In genomic region chr1:182066527-182067465, GRCm38 (mm10) we compare ENCODE assay signal across 17 mouse cellular contexts. TPM values are rescaled to one million over a fixed set of nuclear protein-coding genes. Genes with fewer than 3 reads are reported as not detected.
DNase-seq lines count a peak whose midpoint lies in the region; ATAC-seq and TF ChIP-seq lines count a peak whose summit lies in the region.
"Had no signal": no experiment of that assay in that cellular context is flagged by ENCODE, and none has a peak within 500 bp of the region (broad histone marks: within the 10 kb centered on the region; RNA-seq: fewer than 3 reads in every experiment).

No protein-coding gene starts in this region.

- H3K9ac ChIP-seq in embryonic facial prominence, embryonic 14.5 days (ENCODE audit: low read depth, low read length) = no peak overlapping the region
- H3K9ac ChIP-seq in lung, embryonic 15.5 days = no peak overlapping the region
- H3K9ac ChIP-seq in ES-E14 (ENCODE audit: insufficient read depth, low read depth, low read length, poor library complexity, severe bottlenecking) = no peak overlapping the region
- no peak overlapping the region for H3K9ac ChIP-seq in hindbrain, embryonic 14.5 days
- H3K9ac ChIP-seq: forebrain, embryonic 15.5 days; hindbrain, embryonic 15.5 days had no signal

- H3K27ac ChIP-seq in embryonic facial prominence, embryonic 14.5 days (replicated peaks; ENCODE audit: low read depth, low read length) = no peak overlapping the region
- H3K27ac ChIP-seq in embryonic facial prominence, embryonic 10.5 days (replicated peaks) = no peak overlapping the region
- H3K27ac ChIP-seq in lung, embryonic 15.5 days = no peak overlapping the region
- H3K27ac ChIP-seq in ES-E14 (ENCODE audit: insufficient read depth, low read depth, low read length, poor library complexity, severe bottlenecking) = no peak overlapping the region
- H3K27ac ChIP-seq in hindbrain, embryonic 14.5 days = no peak overlapping the region
- H3K27ac ChIP-seq: forebrain, embryonic 15.5 days; heart, adult 2 months; hindbrain, embryonic 10.5 days; hindbrain, embryonic 15.5 days had no signal

- in situ Hi-C loops in ES-E14 (cut with MboI; ENCODE audit: low sequenced_read_pairs in 2 of 2, unreplicated experiment in 2 of 2) = no loop called here

- ATAC-seq in embryonic facial prominence, embryonic 14.5 days (ENCODE audit: low read depth) = no peak
- ATAC-seq in lung, embryonic 15.5 days (ENCODE audit: borderline replicate concordance, extremely low read depth, low FRiP score, low TSS enrichment) = peak; percentile 35; the same call in 1 of the 2 replicates
- no peak for ATAC-seq in hindbrain, embryonic 14.5 days (ENCODE audit: low FRiP score)
- ATAC-seq: forebrain, embryonic 15.5 days; intestine, embryonic 16.5 days had no signal

- WGBS in embryonic facial prominence, embryonic 14.5 days = 63% methylated on average over 9 of the region's 9 CpGs
- WGBS in embryonic facial prominence, embryonic 10.5 days = 75% methylated on average over 9 of the region's 9 CpGs
- 55% methylated on average over 9 of the region's 9 CpGs for WGBS in lung, embryonic 15.5 days
- 75% methylated on average over 9 of the region's 9 CpGs for WGBS in hindbrain, embryonic 14.5 days

- no peaks in the 10 kb centered on the region for H3K9me3 ChIP-seq in embryonic facial prominence, embryonic 14.5 days (ENCODE audit: control insufficient read depth, low read length)
- no peaks in the 10 kb centered on the region for H3K9me3 ChIP-seq in embryonic facial prominence, embryonic 10.5 days
- H3K9me3 ChIP-seq in lung, embryonic 15.5 days = no peaks in the 10 kb centered on the region
- no peaks in the 10 kb centered on the region for H3K9me3 ChIP-seq in ES-E14 (ENCODE audit: control insufficient read depth, insufficient read depth, low read depth, low read length)
- H3K9me3 ChIP-seq in hindbrain, embryonic 14.5 days (ENCODE audit: control insufficient read depth, low read length) = no peaks in the 10 kb centered on the region
- H3K9me3 ChIP-seq: forebrain, embryonic 15.5 days; hindbrain, embryonic 10.5 days; hindbrain, embryonic 15.5 days had no signal

- peak; percentile 66 for DNase-seq in embryonic facial prominence, embryonic 14.5 days (ENCODE audit: low spot score)
- no peak for DNase-seq in embryonic facial prominence, embryonic 10.5 days (ENCODE audit: low spot score)
- no peak for DNase-seq in lung, postnatal 10 days
- DNase-seq in 3T3-L1 (ENCODE audit: low read depth, low spot score) = peak; percentile 80
- no peak for DNase-seq in ES-E14 (ENCODE audit: low read depth, low spot score)
- no peak for DNase-seq in hindbrain, embryonic 14.5 days (ENCODE audit: low spot score)
- no peak for DNase-seq in frontal cortex, postnatal 10 days (ENCODE audit: low spot score in 2 of 2)
- DNase-seq: cerebellum, adult 2 months; cerebellum, postnatal 10 days; gastrocnemius, postnatal 10 days; heart, adult 2 months had no signal

- H3K27me3 ChIP-seq in embryonic facial prominence, embryonic 14.5 days (replicated peaks; ENCODE audit: control insufficient read depth, insufficient read depth, low read length) = no peaks in the 10 kb centered on the region
- no peaks in the 10 kb centered on the region for H3K27me3 ChIP-seq in embryonic facial prominence, embryonic 10.5 days (replicated peaks; ENCODE audit: low read depth, poor library complexity, severe bottlenecking)
- H3K27me3 ChIP-seq in lung, embryonic 15.5 days = no peaks in the 10 kb centered on the region; the same call in 1 of the 2 replicates
- H3K27me3 ChIP-seq in hindbrain, embryonic 14.5 days (ENCODE audit: control insufficient read depth, insufficient read depth, low read length) = no peaks in the 10 kb centered on the region
- H3K27me3 ChIP-seq: forebrain, embryonic 15.5 days; hindbrain, embryonic 15.5 days had no signal

- H3K4me2 ChIP-seq in embryonic facial prominence, embryonic 14.5 days (ENCODE audit: low read depth, low read length) = no peak overlapping the region
- no peak overlapping the region for H3K4me2 ChIP-seq in lung, embryonic 15.5 days
- no peak overlapping the region for H3K4me2 ChIP-seq in hindbrain, embryonic 14.5 days (replicated peaks)
- H3K4me2 ChIP-seq: forebrain, embryonic 15.5 days; heart, embryonic 11.5 days; hindbrain, embryonic 15.5 days had no signal

- H3K4me1 ChIP-seq in embryonic facial prominence, embryonic 14.5 days (ENCODE audit: control insufficient read depth, insufficient read depth, low read length) = no peaks in the 10 kb centered on the region
- H3K4me1 ChIP-seq in embryonic facial prominence, embryonic 10.5 days = peaks cover 7% of the 10 kb centered on the region; the same call in 1 of the 2 replicates
- no peaks in the 10 kb centered on the region for H3K4me1 ChIP-seq in lung, embryonic 15.5 days
- peaks cover 2 to 20% of the 10 kb centered on the region in 2 experiments; a peak in 3 of 4 replicates for H3K4me1 ChIP-seq in ES-E14 (ENCODE audit: control insufficient read depth in 2 of 2, insufficient read depth in 2 of 2, low read length in 2 of 2, poor library complexity in 1 of 2)
- H3K4me1 ChIP-seq in hindbrain, embryonic 14.5 days (replicated peaks; ENCODE audit: control insufficient read depth, insufficient read depth, low read length) = no peaks in the 10 kb centered on the region
- H3K4me1 ChIP-seq: forebrain, embryonic 15.5 days; hindbrain, embryonic 15.5 days had no signal

- H3K4me3 ChIP-seq in embryonic facial prominence, embryonic 14.5 days (ENCODE audit: low read depth, low read length) = no peak overlapping the region
- no peak overlapping the region for H3K4me3 ChIP-seq in embryonic facial prominence, embryonic 10.5 days
- no peak overlapping the region for H3K4me3 ChIP-seq in lung, embryonic 15.5 days
- no peak overlapping the region for H3K4me3 ChIP-seq in ES-E14 (ENCODE audit: insufficient read depth in 1 of 2, low read depth in 1 of 2, low read length in 2 of 2, poor library complexity in 1 of 2, severe bottlenecking in 1 of 2)
- no peak overlapping the region for H3K4me3 ChIP-seq in hindbrain, embryonic 14.5 days (replicated peaks; ENCODE audit: low read length)
- H3K4me3 ChIP-seq: forebrain, embryonic 15.5 days; heart, adult 2 months; hindbrain, embryonic 10.5 days; hindbrain, embryonic 15.5 days had no signal

- no peaks in the 10 kb centered on the region for H3K36me3 ChIP-seq in embryonic facial prominence, embryonic 14.5 days (ENCODE audit: control insufficient read depth, insufficient read depth, low read length)
- H3K36me3 ChIP-seq in embryonic facial prominence, embryonic 10.5 days (replicated peaks) = no peaks in the 10 kb centered on the region
- no peaks in the 10 kb centered on the region for H3K36me3 ChIP-seq in lung, embryonic 15.5 days
- no peaks in the 10 kb centered on the region for H3K36me3 ChIP-seq in ES-E14 (ENCODE audit: control insufficient read depth, insufficient read depth, low read length, poor library complexity, severe bottlenecking)
- no peaks in the 10 kb centered on the region for H3K36me3 ChIP-seq in hindbrain, embryonic 14.5 days (replicated peaks; ENCODE audit: control insufficient read depth, insufficient read depth)
- H3K36me3 ChIP-seq: forebrain, embryonic 15.5 days; hindbrain, embryonic 10.5 days; hindbrain, embryonic 15.5 days had no signal

TF ChIP-seq in ES-E14, 5 proteins besides CTCF, POLR2A, EP300 and RAD21:
- TF ChIP-seq MAFK (IDR thresholded peaks at IDR 0.05; ENCODE audit: insufficient read depth, low read depth, low read length) = no peak
- TF ChIP-seq ZNF384 (IDR thresholded peaks at IDR 0.05; ENCODE audit: low read depth, low read length) = 0 out of 2 replicates have a peak, but pooled peaks have one; percentile 5

RNA-seq across cellular contexts. Expression of gene Enah, which starts 47.0 kb away (rescaled TPM):
- polyA plus RNA-seq in embryonic facial prominence, embryonic 14.5 days (2014; fragmentation: Nextera tagmentation; extraction: Ambion mirVana) = 23.7 and 27.6 TPM in 2 replicates
- polyA plus RNA-seq in embryonic facial prominence, embryonic 10.5 days (2016; fragmentation: Nextera tagmentation; extraction: Ambion mirVana) = 30.4 and 30.6 TPM in 2 replicates
- polyA plus RNA-seq in lung, embryonic 15.5 days (2015; fragmentation: Nextera tagmentation; extraction: Ambion mirVana) = 12.3 and 12.6 TPM in 2 replicates
- 331 and 469 TPM in 2 replicates for total RNA-seq in ES-E14 (2012; rRNA removed)
- polyA plus RNA-seq in hindbrain, embryonic 14.5 days (2014; fragmentation: Nextera tagmentation; extraction: Ambion mirVana) = 31.3 and 37.7 TPM in 2 replicates

RNA-seq across cellular contexts. Expression of gene Srp9, which starts 57.7 kb away (rescaled TPM):
- 166 and 175 TPM in 2 replicates for polyA plus RNA-seq in embryonic facial prominence, embryonic 14.5 days (2014; fragmentation: Nextera tagmentation; extraction: Ambion mirVana)
- polyA plus RNA-seq in embryonic facial prominence, embryonic 10.5 days (2016; fragmentation: Nextera tagmentation; extraction: Ambion mirVana) = 159 and 166 TPM in 2 replicates
- polyA plus RNA-seq in lung, embryonic 15.5 days (2015; fragmentation: Nextera tagmentation; extraction: Ambion mirVana) = 132 and 143 TPM in 2 replicates
- total RNA-seq in ES-E14 (2012; rRNA removed) = 51.3 and 86.7 TPM in 2 replicates
- 139 and 142 TPM in 2 replicates for polyA plus RNA-seq in hindbrain, embryonic 14.5 days (2014; fragmentation: Nextera tagmentation; extraction: Ambion mirVana)

Comparison
In these comparisons a context has a peak if more than half of its experiments do, and no peak if none do; other contexts are left out.
1. DNase-seq: peak in embryonic facial prominence, embryonic 14.5 days (single experiment) and 3T3-L1 (single experiment); none in embryonic facial prominence, embryonic 10.5 days (single experiment), lung, postnatal 10 days (single experiment), ES-E14 (single experiment), hindbrain, embryonic 14.5 days (single experiment) and frontal cortex, postnatal 10 days (0 of 2).